Comparison of ENCODE assay signal across 9 mouse cellular contexts in genomic region chr8:8994596-8995189, GRCm38 (mm10).
DNase-seq lines count a peak whose midpoint lies in the region; ATAC-seq and TF ChIP-seq lines count a peak whose summit lies in the region.
"Had no signal": no experiment of that assay in that cellular context is flagged by ENCODE, and none has a peak within 500 bp of the region (broad histone marks: within the 10 kb centered on the region; RNA-seq: fewer than 3 reads in every experiment).

No protein-coding gene starts in this region.

- TF ChIP-seq CTCF in E14TG2a.4 (conservative IDR thresholded peaks at IDR 0.05; ENCODE audit: low read length): no peak
- TF ChIP-seq CTCF in gastrocnemius, adult 2 months (IDR thresholded peaks at IDR 0.05): no peak

- H3K9me3 ChIP-seq in E14TG2a.4 (ENCODE audit: low read length): 0 out of 2 replicates have a peak, but pooled peaks cover under 1% of the 10 kb centered on the region
- H3K9me3 ChIP-seq in hindbrain, embryonic 13.5 days: no peaks in the 10 kb centered on the region

- peaks cover 22% of the 10 kb centered on the region for H3K27me3 ChIP-seq in E14TG2a.4 (ENCODE audit: insufficient read depth, low read length)
- H3K27me3 ChIP-seq in hindbrain, embryonic 13.5 days: no peaks in the 10 kb centered on the region
- H3K27me3 ChIP-seq: Patski had no signal

- peaks cover 29% of the 10 kb centered on the region for H3K4me1 ChIP-seq in E14TG2a.4 (replicated peaks; ENCODE audit: low read depth, low read length)
- peaks cover 42% of the 10 kb centered on the region for H3K4me1 ChIP-seq in hindbrain, embryonic 13.5 days (replicated peaks)

- under 1% methylated on average over 17 of the region's 17 CpGs for WGBS in hindbrain, embryonic 13.5 days

- H3K36me3 ChIP-seq in E14TG2a.4 (ENCODE audit: insufficient read depth, low read length): no peaks in the 10 kb centered on the region
- no peaks in the 10 kb centered on the region for H3K36me3 ChIP-seq in hindbrain, embryonic 13.5 days

- DNase-seq in brain, adult 2 months (ENCODE audit: low read depth, low spot score): peak; percentile 72
- DNase-seq in gastrocnemius, adult 2 months: peak; percentile 50
- DNase-seq in left cerebral cortex, postnatal 4 days: peak; percentile 37
- peak; percentile 38 for DNase-seq in right cerebral cortex, postnatal 4 days

- peak overlapping the region; percentile 83 for H3K27ac ChIP-seq in gastrocnemius, adult 2 months
- peak overlapping the region; percentile 80 for H3K27ac ChIP-seq in hindbrain, embryonic 13.5 days

- peak overlapping the region; percentile 70 for H3K4me2 ChIP-seq in hindbrain, embryonic 13.5 days

- intact Hi-C loops in gastrocnemius, adult 2 months (cut with DNase I): loop anchor here (5.0 to 10.0 kb wide), 6 partner anchors 172 to 392 kb away; partner anchors contain the start of gene Efnb2
- intact Hi-C loops in left cerebral cortex, postnatal 4 days (cut with DNase I): loop anchor here (5.0 to 10.0 kb wide), 2 partner anchors 180 to 332 kb away; partner anchors contain the start of gene Efnb2

- H3K9ac ChIP-seq in hindbrain, embryonic 13.5 days: peak overlapping the region; percentile 71

- ATAC-seq in hindbrain, embryonic 13.5 days (ENCODE audit: low FRiP score): peak; percentile 88
- 0 out of 2 replicates have a peak, but pooled peaks have one; percentile 30 for ATAC-seq in megakaryocyte progenitor cell, adult 5-6 weeks (replicated peaks; ENCODE audit: poor library complexity)
- ATAC-seq in inflammation-experienced regulatory T-cells, adult 6 months: no peak
- ATAC-seq: Patski had no signal

- peak overlapping the region; percentile 55 for H3K4me3 ChIP-seq in E14TG2a.4 (replicated peaks; ENCODE audit: low read length)
- peak overlapping the region; percentile 55 for H3K4me3 ChIP-seq in gastrocnemius, adult 2 months
- peak overlapping the region; percentile 37 for H3K4me3 ChIP-seq in hindbrain, embryonic 13.5 days
